Mouse (Mus musculus) liver, embryonic 14.5 days (tissue): ENCODE results near the gene Dmgdh. TPM values are rescaled to one million over a fixed set of nuclear protein-coding genes. Genes with fewer than 3 reads are reported as not detected.

Source experiments
- ATAC-seq: fragments of 200-750 bp; cut with Nextera tagmentation; 2 replicates; pipeline ENCODE4 v1.8.0; 2017; ENCODE audit warnings: moderate number of reproducible peaks, mild to moderate bottlenecking, moderate library complexity; ENCODE audit not compliant: insufficient read depth
- DNase-seq, 3 experiments: peaks; one replicate each; pipeline ENCODE4 v3.0.0-alpha.2; 2012 to 2013; ENCODE audit warnings: low read depth in 3 of 3, low spot score in 3 of 3
- H3K27ac ChIP-seq: fragments of 300-500 bp; sonication (generic); 2 replicates; pipeline ENCODE4 v1.5.1; 2014; ENCODE audit warnings: moderate library complexity, mild to moderate bottlenecking, control low read depth, inconsistent platforms
- H3K27me3 ChIP-seq: fragments of 300-500 bp; sonication (generic); 2 replicates; pipeline ENCODE4 v1.6.1; 2014; ENCODE audit warnings: mild to moderate bottlenecking, low read length, moderate library complexity; ENCODE audit not compliant: control insufficient read depth, insufficient read depth
- H3K36me3 ChIP-seq: fragments of 300-500 bp; sonication (generic); replicated peaks from 2 replicates; pipeline ENCODE4 v1.6.1; 2014; ENCODE audit warnings: low read depth; ENCODE audit not compliant: control insufficient read depth, insufficient read depth
- H3K4me1 ChIP-seq, 2 experiments: fragments of 200-500 bp in 1 of 2; fragments of 300-500 bp in 1 of 2; sonication (generic) in 1 of 2; replicated peaks; 2 replicates each; pipeline ENCODE4 v1.6.1; 2012 to 2014; ENCODE audit warnings: antibody characterized with exemption in 1 of 2, inconsistent platforms in 1 of 2, low read length in 1 of 2; ENCODE audit not compliant: control insufficient read depth in 2 of 2, insufficient read depth in 2 of 2
- H3K4me2 ChIP-seq: fragments of 300-500 bp; sonication (generic); 2 replicates; pipeline ENCODE4 v1.6.1; 2014; ENCODE audit warnings: low read depth, mild to moderate bottlenecking, control low read depth, moderate library complexity
- H3K4me3 ChIP-seq, 2 experiments: fragments of 200-500 bp in 1 of 2; fragments of 300-500 bp in 1 of 2; sonication (generic) in 1 of 2; 2 replicates each; pipeline ENCODE4 v1.5.1; 2012 to 2014; ENCODE audit warnings: low read depth in 2 of 2, low read length in 2 of 2, mild to moderate bottlenecking in 2 of 2, control low read depth in 1 of 2, inconsistent platforms in 1 of 2, moderate library complexity in 1 of 2; ENCODE audit not compliant: insufficient read depth in 1 of 2
- H3K9ac ChIP-seq: fragments of 300-500 bp; sonication (generic); replicated peaks from 2 replicates; pipeline ENCODE4 v1.6.1; 2014; ENCODE audit warnings: mild to moderate bottlenecking, control low read depth, moderate library complexity
- H3K9me3 ChIP-seq: fragments of 300-500 bp; sonication (generic); 2 replicates; pipeline ENCODE4 v1.6.1; 2016; ENCODE audit warnings: low read length, mixed read lengths; ENCODE audit not compliant: control insufficient read depth
- CTCF ChIP-seq: IDR thresholded peaks from 2 replicates; pipeline ENCODE4 v1.5.1; 2016; ENCODE audit warnings: antibody characterized with exemption, low read depth, control low read depth
- EP300 ChIP-seq: IDR thresholded peaks from 2 replicates; pipeline ENCODE4 v1.6.1; 2016; ENCODE audit warnings: antibody characterized with exemption, low read depth
- WGBS: fragments of 180-500 bp; shearing (Covaris S2); extraction: QIAGEN DNeasy Blood & Tissue Kit; methylation state at CpG from one replicate; pipeline ENCODE4 v1.1.7; 2014; ENCODE audit not compliant: insufficient replicate concordance; 5-methylcytosine and 5-hydroxymethylcytosine counted together
- microRNA-seq: library from miRNA; unstranded; fragments of <30 nt; microRNA quantifications from one replicate; pipeline ENCODE4, GENCODE M21; 2016
- polyA plus RNA-seq, 2 experiments: library from polyadenylated mRNA; depleted of rRNA in 1 of 2; stranded (reverse) in 1 of 2; unstranded in 1 of 2; fragments of >200 nt; fragmentation: Nextera tagmentation in 1 of 2; extraction: Ambion mirVana in 1 of 2; gene quantifications; 2 replicates each; pipeline versions ENCODE4 v1.2.1 to v1.2.3; 2012 to 2014

Gene Dmgdh
- polyA plus RNA-seq, 2 experiments: 9.7 to 12.0 TPM

DNA sequence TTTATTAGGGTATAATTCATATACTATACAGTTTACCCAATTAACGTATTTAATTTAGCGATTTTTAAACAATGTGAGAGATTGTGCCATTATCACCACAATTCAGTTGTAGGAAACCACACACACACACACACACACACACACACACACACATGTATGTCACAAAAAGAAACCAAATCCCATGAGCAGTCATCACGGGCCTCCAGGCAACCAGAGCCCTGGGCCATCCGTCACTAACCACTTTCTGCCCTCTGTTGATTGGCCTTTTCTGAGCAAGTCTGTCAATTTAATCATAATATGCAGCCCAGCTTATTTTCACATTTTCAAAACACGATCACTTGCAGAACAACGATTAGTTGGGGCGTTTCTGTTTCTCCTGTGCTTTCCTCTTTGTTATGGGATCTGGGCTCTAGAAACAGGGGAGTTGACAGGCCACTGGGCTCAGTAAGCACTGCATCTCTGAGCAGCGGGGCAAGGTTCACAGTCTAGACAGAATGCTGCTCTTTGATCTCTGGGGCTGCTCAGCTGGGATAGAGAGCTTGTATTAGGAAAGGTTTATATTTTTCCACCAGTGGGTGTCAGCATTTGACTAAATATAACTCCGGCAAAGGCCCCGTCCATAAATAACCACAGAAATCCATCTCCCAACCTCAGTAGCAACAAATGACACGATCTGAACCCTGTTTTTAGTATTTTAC, 118.9 kb downstream of the Dmgdh start:
- 50% methylated on average over 11 of the region's 11 CpGs for WGBS
- Histone ChIP-seq H3K36me3 (no peaks in the 10 kb centered on the region), H3K27ac (no peak overlapping the region), H3K9me3 (no peaks in the 10 kb centered on the region), H3K4me1 (no peaks in the 10 kb centered on the region), H3K9ac (no peak overlapping the region), H3K4me2 (no peak overlapping the region), H3K4me3 (no peak overlapping the region), H3K27me3 (no peaks in the 10 kb centered on the region)
- DNase-seq (peak in 2 of 3 experiments; percentile 23 to 32), ATAC-seq (no peak)
- TF ChIP-seq EP300 (no peak), CTCF (no peak; the same call in 1 of the 2 replicates)

DNA sequence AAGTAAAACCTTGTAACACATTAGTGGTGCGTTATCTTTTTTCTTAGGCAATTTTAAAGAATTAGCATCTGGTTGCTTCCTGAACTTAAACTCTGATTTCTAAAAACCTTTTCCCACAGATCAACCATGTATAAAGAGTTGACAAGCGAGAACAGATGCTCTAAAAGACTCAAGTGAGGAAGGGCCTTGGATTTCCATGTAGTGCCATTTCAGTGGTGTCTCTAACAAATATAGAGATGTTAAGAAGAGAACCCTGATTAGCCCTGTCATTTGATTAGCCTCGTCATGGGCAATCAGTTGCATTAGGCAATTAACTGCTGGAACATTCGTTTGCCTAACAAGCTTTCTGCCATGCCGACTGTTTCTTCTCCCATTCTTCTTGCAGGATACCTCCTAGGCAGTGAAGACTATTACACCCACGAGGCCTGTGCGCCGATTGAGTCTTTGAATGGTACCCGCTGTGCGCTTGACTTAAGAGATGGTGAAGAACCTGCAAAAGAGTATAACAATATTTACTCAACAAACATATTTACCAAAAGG, 119.5 kb downstream of the Dmgdh start:
- DNase-seq: no peak
- no peaks in the 10 kb centered on the region for H3K4me1 ChIP-seq
- WGBS: 69% methylated on average over 10 of the region's 10 CpGs
- no peak overlapping the region for H3K9ac ChIP-seq
- no peaks in the 10 kb centered on the region for H3K27me3 ChIP-seq
- no peaks in the 10 kb centered on the region for H3K9me3 ChIP-seq
- no peak overlapping the region for H3K27ac ChIP-seq
- no peak for TF ChIP-seq EP300
- no peak for TF ChIP-seq CTCF
- no peak for ATAC-seq
- no peak overlapping the region for H3K4me2 ChIP-seq
- H3K4me3 ChIP-seq: no peak overlapping the region
- H3K36me3 ChIP-seq: no peaks in the 10 kb centered on the region

DNA sequence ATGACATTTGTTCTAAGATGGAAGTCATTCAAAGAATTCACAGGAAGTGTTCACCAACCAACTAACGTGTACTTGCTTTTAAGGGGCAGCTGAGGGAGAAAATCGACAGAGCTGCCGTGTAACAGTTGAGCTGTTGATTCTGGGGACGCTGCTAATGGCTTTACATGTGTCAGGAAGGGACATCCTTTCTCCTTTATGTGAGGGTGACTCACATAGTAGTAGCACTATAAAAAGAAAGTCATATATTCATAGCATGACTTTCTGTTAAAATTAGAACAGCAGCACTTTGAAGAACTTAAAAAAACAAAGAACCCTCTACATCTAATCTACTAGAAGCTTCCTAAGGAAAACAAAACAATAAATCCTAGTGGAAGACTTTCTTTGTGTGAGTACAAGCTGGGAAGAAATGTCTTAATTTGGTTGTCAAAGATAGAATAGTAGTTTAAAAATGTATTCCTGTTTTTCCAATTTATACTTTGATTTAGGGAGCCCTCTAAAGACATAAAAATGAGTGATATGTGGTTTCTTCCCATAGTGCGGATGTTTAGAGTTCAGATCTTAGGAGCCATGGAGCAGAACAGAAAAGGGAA, 122.9 kb downstream of the Dmgdh start:
- 49% methylated on average over 5 of the region's 5 CpGs for WGBS
- TF ChIP-seq EP300 (no peak), CTCF (no peak)
- Histone ChIP-seq H3K36me3 (no peaks in the 10 kb centered on the region), H3K4me3 (no peak overlapping the region), H3K9ac (no peak overlapping the region), H3K4me1 (no peaks in the 10 kb centered on the region), H3K27ac (no peak overlapping the region), H3K9me3 (no peaks in the 10 kb centered on the region), H3K4me2 (no peak overlapping the region), H3K27me3 (no peaks in the 10 kb centered on the region)
- ATAC-seq (no peak), DNase-seq (no peak)

Small RNA genes lying within 50 kb of the gene (microRNA-seq; reads per million reads assigned to microRNA genes)
- not detected for gene Mir5624

Other genes starting within 250 kb of the Dmgdh start
- 1.9 and 2.8 TPM in 2 replicates for gene Jmy, start 174.6 kb upstream of the Dmgdh start, polyA plus RNA-seq (2012; rRNA removed)
- gene Jmy, start 174.6 kb upstream of the Dmgdh start, polyA plus RNA-seq (2014; fragmentation: Nextera tagmentation; extraction: Ambion mirVana): 2.3 TPM in 2 replicates
- gene Bhmt, start 36.5 kb upstream of the Dmgdh start, polyA plus RNA-seq (2012; rRNA removed): 12.1 and 24.5 TPM in 2 replicates
- gene Bhmt, start 36.5 kb upstream of the Dmgdh start, polyA plus RNA-seq (2014; fragmentation: Nextera tagmentation; extraction: Ambion mirVana): 71.1 and 81.8 TPM in 2 replicates
- gene Bhmt2, start 131 bp upstream of the Dmgdh start, polyA plus RNA-seq (2012; rRNA removed): 12.2 and 13.6 TPM in 2 replicates
- gene Bhmt2, start 131 bp upstream of the Dmgdh start, polyA plus RNA-seq (2014; fragmentation: Nextera tagmentation; extraction: Ambion mirVana): 16.8 TPM in 2 replicates
- gene Arsb, start 97.2 kb downstream of the Dmgdh start, polyA plus RNA-seq (2012; rRNA removed): 4.0 and 4.2 TPM in 2 replicates
- 2.8 and 3.4 TPM in 2 replicates for gene Arsb, start 97.2 kb downstream of the Dmgdh start, polyA plus RNA-seq (2014; fragmentation: Nextera tagmentation; extraction: Ambion mirVana)